Mouse (Mus musculus): ENCODE data around the gene Kcnj12. TPM values are rescaled to one million over a fixed set of nuclear protein-coding genes. Genes with fewer than 3 reads are reported as not detected.

Kcnj12 gene
- polyA plus RNA-seq, 1 experiment from 2014 or later, result 3.8 TPM

Other genes starting within 250 kb of the Kcnj12 start
- gene Top3a, start 245.2 kb upstream of the Kcnj12 start, polyA plus RNA-seq (2015; fragmentation: Nextera tagmentation; extraction: Ambion mirVana), result 8.0 and 8.4 TPM in 2 replicates
- 6.0 and 6.4 TPM in 2 replicates for gene Smcr8, start 245.0 kb upstream of the Kcnj12 start, polyA plus RNA-seq (2015; fragmentation: Nextera tagmentation; extraction: Ambion mirVana)
- 4.2 and 5.5 TPM in 2 replicates for gene Shmt1, start 210.8 kb upstream of the Kcnj12 start, polyA plus RNA-seq (2015; fragmentation: Nextera tagmentation; extraction: Ambion mirVana)
- 32.3 and 33.5 TPM in 2 replicates for gene Dhrs7b, start 191.9 kb upstream of the Kcnj12 start, polyA plus RNA-seq (2015; fragmentation: Nextera tagmentation; extraction: Ambion mirVana)
- gene Tmem11, start 143.3 kb upstream of the Kcnj12 start, polyA plus RNA-seq (2015; fragmentation: Nextera tagmentation; extraction: Ambion mirVana), result 53.5 and 54.5 TPM in 2 replicates
- 24.9 and 26.5 TPM in 2 replicates for gene Natd1, start 107.8 kb upstream of the Kcnj12 start, polyA plus RNA-seq (2015; fragmentation: Nextera tagmentation; extraction: Ambion mirVana)
- 27.1 and 29.5 TPM in 2 replicates for gene Map2k3, start 90.5 kb upstream of the Kcnj12 start, polyA plus RNA-seq (2015; fragmentation: Nextera tagmentation; extraction: Ambion mirVana)
- gene Tnfrsf13b, start 104.2 kb downstream of the Kcnj12 start, polyA plus RNA-seq (2015; fragmentation: Nextera tagmentation; extraction: Ambion mirVana), result 0.94 and 1.2 TPM in 2 replicates
- 439 and 447 TPM in 2 replicates for gene Usp22, start 152.5 kb downstream of the Kcnj12 start, polyA plus RNA-seq (2015; fragmentation: Nextera tagmentation; extraction: Ambion mirVana)
- gene Aldh3a1, start 185.0 kb downstream of the Kcnj12 start, polyA plus RNA-seq (2015; fragmentation: Nextera tagmentation; extraction: Ambion mirVana), result 0.12 and 0.18 TPM in 2 replicates
- 26.5 and 30.5 TPM in 2 replicates for gene Aldh3a2, start 244.9 kb downstream of the Kcnj12 start, polyA plus RNA-seq (2015; fragmentation: Nextera tagmentation; extraction: Ambion mirVana)